21 mouse cellular contexts compared by ENCODE assay signal in the genomic region with DNA sequence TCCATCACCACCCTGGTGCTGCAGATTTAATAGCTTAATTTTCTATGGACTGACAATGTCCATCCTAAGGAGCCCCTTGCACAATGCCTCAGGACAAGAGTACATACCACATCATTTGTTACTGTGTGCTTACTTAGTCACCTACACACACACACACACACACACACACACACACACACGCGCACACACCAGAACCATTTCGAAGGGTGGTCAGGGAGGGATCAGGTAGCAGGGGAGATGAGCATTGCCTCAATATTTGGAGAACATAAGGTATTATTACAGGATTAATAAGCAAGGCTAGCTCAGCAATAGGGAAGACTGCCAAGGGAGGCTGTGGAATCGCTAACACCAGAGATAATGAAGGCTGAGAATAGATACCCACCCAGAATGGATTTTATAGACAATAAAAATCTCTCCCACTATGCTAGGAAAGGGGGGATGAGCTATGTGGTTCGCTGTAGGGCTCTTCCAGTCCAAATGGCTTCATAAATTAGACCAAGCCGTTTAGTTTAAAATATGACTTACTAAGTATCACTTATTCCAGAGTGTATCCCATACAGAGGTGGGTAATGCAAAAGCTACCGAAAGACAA.
"Had no signal": no experiment of that assay in that cellular context is flagged by ENCODE, and none has a peak within 500 bp of the region (broad histone marks: within the 10 kb centered on the region; RNA-seq: fewer than 3 reads in every experiment).

No protein-coding gene starts in this region.

- H3K9me3 ChIP-seq: limb, embryonic 12.5 days; limb, embryonic 15.5 days; midbrain, embryonic 13.5 days; neural tube, embryonic 12.5 days had no signal

- H3K4me1 ChIP-seq: midbrain, embryonic 13.5 days; neural tube, embryonic 12.5 days had no signal

- H3K27ac ChIP-seq: limb, embryonic 12.5 days; limb, embryonic 15.5 days; liver, embryonic 14.5 days; macrophage; midbrain, embryonic 13.5 days; neural tube, embryonic 12.5 days; stomach, postnatal 0 days had no signal

- H3K36me3 ChIP-seq: limb, embryonic 15.5 days; midbrain, embryonic 13.5 days; neural tube, embryonic 12.5 days had no signal

- H3K4me3 ChIP-seq: limb, embryonic 12.5 days; limb, embryonic 15.5 days; midbrain, embryonic 13.5 days; neural tube, embryonic 12.5 days had no signal

- H3K4me2 ChIP-seq: limb, embryonic 12.5 days; limb, embryonic 15.5 days; liver, embryonic 11.5 days; lung, embryonic 14.5 days; midbrain, embryonic 13.5 days; neural tube, embryonic 12.5 days had no signal

- DNase-seq: kidney, adult 9 months; kidney, postnatal 14 days; kidney, postnatal 4 days; left cerebral cortex, postnatal 4 days; liver, postnatal 0 days; lung, embryonic 14.5 days; right cerebral cortex, adult 18-20 months; right cerebral cortex, postnatal 14 days; right cerebral cortex, postnatal 4 days; thymus, adult 2 months; thymus, postnatal 14 days had no signal

- H3K27me3 ChIP-seq: limb, embryonic 12.5 days; limb, embryonic 15.5 days; midbrain, embryonic 13.5 days; neural tube, embryonic 12.5 days had no signal

- H3K9ac ChIP-seq: limb, embryonic 12.5 days; limb, embryonic 15.5 days; liver, embryonic 14.5 days; liver, postnatal 0 days; lung, embryonic 14.5 days; midbrain, embryonic 13.5 days; neural tube, embryonic 12.5 days had no signal

- ATAC-seq: liver, postnatal 0 days; lung, postnatal 0 days; midbrain, embryonic 13.5 days; midbrain, embryonic 16.5 days had no signal
